Mouse (Mus musculus) liver, embryonic 15.5 days (tissue): ENCODE data around the gene Fam241a. TPM values are rescaled to one million over a fixed set of nuclear protein-coding genes. Genes with fewer than 3 reads are reported as not detected.

Experiments used
- ATAC-seq: fragments of 200-750 bp; cut with Nextera tagmentation; 2 replicates; pipeline ENCODE4 v1.8.0; 2017; ENCODE audit warnings: moderate number of reproducible peaks, mild to moderate bottlenecking, moderate library complexity; ENCODE audit not compliant: insufficient read depth
- H3K27ac ChIP-seq: fragments of 300-500 bp; sonication (generic); replicated peaks from 2 replicates; pipeline ENCODE4 v1.5.1; 2015; ENCODE audit warnings: mild to moderate bottlenecking, inconsistent platforms
- H3K27me3 ChIP-seq: fragments of 300-500 bp; sonication (generic); 2 replicates; pipeline ENCODE4 v1.6.1; 2015; ENCODE audit warnings: mild to moderate bottlenecking, inconsistent platforms
- H3K36me3 ChIP-seq: fragments of 300-500 bp; sonication (generic); replicated peaks from 2 replicates; pipeline ENCODE4 v1.6.1; 2015; ENCODE audit warnings: moderate library complexity, mild to moderate bottlenecking, inconsistent platforms
- H3K4me1 ChIP-seq: fragments of 300-500 bp; sonication (generic); replicated peaks from 2 replicates; pipeline ENCODE4 v1.6.1; 2015; ENCODE audit warnings: inconsistent platforms
- H3K4me2 ChIP-seq: fragments of 300-500 bp; sonication (generic); 2 replicates; pipeline ENCODE4 v1.6.1; 2015; ENCODE audit warnings: moderate library complexity, mild to moderate bottlenecking, inconsistent platforms
- H3K4me3 ChIP-seq: fragments of 300-500 bp; sonication (generic); replicated peaks from 2 replicates; pipeline ENCODE4 v1.5.1; 2015; ENCODE audit warnings: mild to moderate bottlenecking, inconsistent platforms
- H3K9ac ChIP-seq: fragments of 300-500 bp; sonication (generic); 2 replicates; pipeline ENCODE4 v1.6.1; 2015; ENCODE audit warnings: moderate library complexity, mild to moderate bottlenecking, inconsistent platforms
- H3K9me3 ChIP-seq: fragments of 300-500 bp; sonication (generic); replicated peaks from 2 replicates; pipeline ENCODE4 v1.6.1; 2016; ENCODE audit warnings: inconsistent platforms
- WGBS: fragments of 180-500 bp; shearing (Covaris S2); methylation state at CpG from one replicate; pipeline ENCODE4 v1.1.7; 2015; ENCODE audit warnings: mixed read lengths; ENCODE audit not compliant: insufficient replicate concordance; 5-methylcytosine and 5-hydroxymethylcytosine counted together
- polyA plus RNA-seq: library from polyadenylated mRNA; unstranded; fragments of >200 nt; fragmentation: Nextera tagmentation; extraction: Ambion mirVana; gene quantifications from 2 replicates; pipeline ENCODE4 v1.2.1, GENCODE M21; 2015

The Fam241a gene
- polyA plus RNA-seq = 43.0 and 45.5 TPM in 2 replicates

- peaks cover 42% of the 10 kb centered on the region for H3K4me1 ChIP-seq
- no peaks in the 10 kb centered on the region for H3K9me3 ChIP-seq
- under 1% methylated on average over 93 of the region's 94 CpGs for WGBS
- H3K4me2 ChIP-seq = peak within 1 kb of the TSS; percentile 72
- peak within 1 kb of the TSS; percentile 91 for H3K9ac ChIP-seq
- peak within 1 kb of the TSS; percentile 85 for H3K4me3 ChIP-seq
- H3K36me3 ChIP-seq = peaks cover 17% of the 10 kb centered on the region
- ATAC-seq = peak; percentile 88
- H3K27ac ChIP-seq = peak within 1 kb of the TSS; percentile 99
- H3K27me3 ChIP-seq = no peaks in the 10 kb centered on the region
These were observed at the start of gene Fam241a for GRCm38 (mm10) chr3:127895792-127896541. TSS of gene Fam241a (minus strand) at chr3:127896324.

DNA sequence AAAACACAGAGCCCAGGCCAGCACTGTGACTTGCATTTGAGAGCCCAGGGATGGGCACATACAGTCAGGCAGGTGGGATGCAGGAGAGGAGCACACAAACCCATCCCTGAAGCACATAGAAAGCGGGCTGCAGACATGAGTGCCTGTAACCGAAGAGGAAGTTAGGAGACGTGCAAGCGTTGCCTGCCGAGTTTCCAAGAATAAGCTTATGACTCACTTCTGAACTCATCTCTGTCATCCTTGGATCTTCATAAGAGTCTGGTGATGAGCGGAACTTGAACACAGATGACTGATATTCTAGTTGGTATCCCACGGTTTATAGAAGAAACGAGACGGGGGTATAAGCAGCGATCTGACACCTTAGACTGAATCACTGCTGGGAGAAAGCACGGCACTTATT is 36.3 kb upstream of the Fam241a start:
- no peak for ATAC-seq

GRCm38 (mm10) chr3:127930326-127931012 is 34.3 kb upstream of the Fam241a start:
- peak overlapping the region; percentile 61 for H3K4me3 ChIP-seq
- peaks cover 65% of the 10 kb centered on the region for H3K4me1 ChIP-seq
- H3K9ac ChIP-seq = peak overlapping the region; percentile 74
- H3K4me2 ChIP-seq = peak overlapping the region; percentile 68
- H3K27ac ChIP-seq = peak overlapping the region; percentile 100
- no peaks in the 10 kb centered on the region for H3K9me3 ChIP-seq
- peaks cover 8% of the 10 kb centered on the region for H3K36me3 ChIP-seq
- no peaks in the 10 kb centered on the region for H3K27me3 ChIP-seq
- ATAC-seq = peak; percentile 100
- 21% methylated on average over 9 of the region's 9 CpGs for WGBS

More for the DNA sequence above, 36.3 kb upstream of the Fam241a start:
- peak overlapping the region; percentile 74 for H3K9ac ChIP-seq
- H3K27me3 ChIP-seq = no peaks in the 10 kb centered on the region
- H3K9me3 ChIP-seq = no peaks in the 10 kb centered on the region
- peak overlapping the region; percentile 61 for H3K4me3 ChIP-seq
- peaks cover 23% of the 10 kb centered on the region for H3K36me3 ChIP-seq
- WGBS = 79% methylated on average over 11 of the region's 11 CpGs
- H3K4me2 ChIP-seq = peak overlapping the region; percentile 68
- peak overlapping the region; percentile 100 for H3K27ac ChIP-seq
- peaks cover 59% of the 10 kb centered on the region for H3K4me1 ChIP-seq

DNA sequence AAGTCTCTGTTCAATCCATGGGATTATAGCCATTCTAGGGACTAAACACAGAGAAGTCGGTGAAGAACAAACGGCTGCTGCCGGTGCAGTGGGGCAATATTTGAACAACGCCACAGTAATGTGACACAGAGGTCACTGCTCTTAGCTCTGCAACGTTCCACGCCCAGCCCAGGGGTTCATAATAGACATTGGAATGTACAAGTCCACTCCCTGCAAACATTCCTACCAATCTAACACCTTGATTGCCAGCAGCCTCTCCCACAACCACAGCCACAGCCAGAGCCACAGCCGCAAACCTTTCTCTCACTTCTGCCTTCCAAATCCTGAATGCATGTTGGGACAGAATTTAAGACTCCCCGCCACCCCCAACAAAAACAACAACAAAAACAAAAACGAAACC is 33.8 kb upstream of the Fam241a start:
- peak overlapping the region; percentile 61 for H3K4me3 ChIP-seq
- H3K4me1 ChIP-seq = peaks cover 65% of the 10 kb centered on the region
- WGBS = 39% methylated on average over 9 of the region's 9 CpGs
- H3K4me2 ChIP-seq = peak overlapping the region; percentile 68
- 0 out of 2 replicates have a peak, but pooled peaks cover 5% of the 10 kb centered on the region for H3K36me3 ChIP-seq
- peak overlapping the region; percentile 55 for H3K9ac ChIP-seq
- H3K9me3 ChIP-seq = no peaks in the 10 kb centered on the region
- no peaks in the 10 kb centered on the region for H3K27me3 ChIP-seq
- peak overlapping the region; percentile 100 for H3K27ac ChIP-seq
- ATAC-seq = peak; percentile 58

DNA sequence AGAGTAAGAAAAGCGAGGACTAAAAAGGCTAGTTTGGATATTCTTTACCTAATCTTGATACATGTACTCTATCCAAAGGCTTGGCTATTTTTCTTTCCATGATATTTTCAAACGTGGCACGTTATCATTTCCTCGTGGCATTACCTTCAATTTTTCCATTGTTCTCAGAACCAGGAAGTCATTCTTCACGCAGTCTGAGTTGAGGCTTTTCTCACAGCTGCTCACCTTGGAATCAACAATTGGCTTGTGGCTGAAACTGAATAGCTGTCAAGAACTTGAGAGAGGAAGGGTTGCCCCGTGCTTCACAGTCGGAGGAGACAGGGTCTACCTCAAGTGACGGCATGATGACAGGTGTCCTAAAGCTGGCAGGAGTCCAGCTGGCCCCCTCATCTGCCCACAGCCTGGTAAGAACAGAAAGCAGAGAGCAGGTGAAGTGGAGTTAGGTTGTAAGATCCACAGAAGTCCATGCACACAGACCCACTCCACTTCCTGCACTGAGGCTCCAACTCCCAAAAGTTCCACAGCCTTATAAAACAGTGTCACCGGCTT is 30.6 kb upstream of the Fam241a start:
- Histone ChIP-seq H3K4me1 (peaks cover 51% of the 10 kb centered on the region), H3K4me2 (no peak overlapping the region), H3K27me3 (no peaks in the 10 kb centered on the region), H3K27ac (0 out of 2 replicates have a peak overlapping the region, but pooled peaks have one; percentile 24), H3K36me3 (0 out of 2 replicates have a peak, but pooled peaks cover 3% of the 10 kb centered on the region), H3K9me3 (no peaks in the 10 kb centered on the region), H3K4me3 (no peak overlapping the region), H3K9ac (no peak overlapping the region)
- 56% methylated on average over 9 of the region's 9 CpGs for WGBS
- no peak for ATAC-seq

DNA sequence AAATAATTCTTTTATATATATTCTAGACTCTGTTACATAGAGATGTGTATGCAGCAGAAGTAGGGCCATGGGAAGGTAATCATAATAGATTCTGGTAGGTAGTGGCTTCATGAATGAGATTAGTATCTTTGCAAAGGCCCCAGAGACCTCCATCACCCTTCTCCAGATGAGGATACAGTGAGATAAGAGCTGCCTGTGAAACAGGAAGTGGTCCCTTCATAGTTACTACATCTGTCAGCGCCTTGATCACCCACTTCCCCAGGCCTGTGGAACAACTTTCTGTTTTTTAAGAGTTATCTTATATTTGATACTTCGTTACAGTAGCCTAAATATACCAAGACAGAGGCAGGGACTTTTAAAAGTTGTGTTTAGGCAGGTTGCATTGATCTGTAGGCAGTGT is 28.3 kb upstream of the Fam241a start:
- Histone ChIP-seq H3K27me3 (no peaks in the 10 kb centered on the region), H3K36me3 (0 out of 2 replicates have a peak, but pooled peaks cover 3% of the 10 kb centered on the region), H3K9ac (no peak overlapping the region), H3K4me3 (no peak overlapping the region), H3K9me3 (no peaks in the 10 kb centered on the region), H3K4me1 (peaks cover 30% of the 10 kb centered on the region), H3K4me2 (no peak overlapping the region), H3K27ac (no peak overlapping the region)
- 20% methylated on average over 2 of the region's 2 CpGs for WGBS
- ATAC-seq = no peak

GRCm38 (mm10) chr3:127923183-127923582 is 27.1 kb upstream of the Fam241a start:
- Histone ChIP-seq H3K27me3 (no peaks in the 10 kb centered on the region), H3K27ac (no peak overlapping the region), H3K9me3 (no peaks in the 10 kb centered on the region), H3K36me3 (no peaks in the 10 kb centered on the region), H3K4me1 (peaks cover 19% of the 10 kb centered on the region; the same call in 1 of the 2 replicates), H3K4me3 (no peak overlapping the region), H3K9ac (no peak overlapping the region), H3K4me2 (no peak overlapping the region)
- ATAC-seq = no peak
- 27% methylated on average over 2 of the region's 2 CpGs for WGBS

GRCm38 (mm10) chr3:127922125-127922524 is 26.0 kb upstream of the Fam241a start:
- Histone ChIP-seq H3K4me2 (no peak overlapping the region), H3K27me3 (no peaks in the 10 kb centered on the region), H3K9me3 (no peaks in the 10 kb centered on the region), H3K4me1 (peaks cover 19% of the 10 kb centered on the region), H3K4me3 (no peak overlapping the region), H3K27ac (no peak overlapping the region), H3K36me3 (no peaks in the 10 kb centered on the region), H3K9ac (no peak overlapping the region)
- ATAC-seq = no peak
- 70% methylated on average over 5 of the region's 5 CpGs for WGBS

DNA sequence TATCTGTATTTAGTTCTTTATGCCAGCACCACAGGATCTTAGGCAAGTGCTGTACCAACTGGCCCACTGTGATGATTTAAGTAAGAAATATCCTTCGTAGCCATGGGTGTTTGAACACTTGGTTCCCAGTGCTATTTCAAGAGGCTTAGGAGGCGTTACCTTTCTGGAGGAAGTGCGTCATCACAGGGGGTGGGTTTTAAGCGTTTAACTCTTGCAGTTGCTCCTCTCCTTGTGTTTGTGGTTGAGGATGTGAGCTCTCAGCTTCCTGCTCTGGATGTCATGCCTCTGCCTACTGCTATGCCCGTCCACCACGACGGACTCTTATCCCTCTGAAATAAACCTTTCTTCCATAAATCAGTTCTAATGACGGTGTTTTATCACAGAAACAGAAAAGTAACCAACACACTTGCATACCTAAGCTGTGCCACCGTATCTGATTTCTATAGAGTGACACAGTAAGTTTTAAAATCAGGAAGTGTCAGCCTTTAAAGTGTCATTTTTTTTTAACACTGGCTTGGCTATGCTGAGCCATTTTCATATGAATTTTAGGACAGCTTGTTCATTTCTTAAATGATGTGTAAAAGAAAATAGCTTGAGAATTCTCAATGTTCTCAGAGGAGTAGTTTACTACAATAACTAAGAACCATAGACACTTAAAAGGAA is 22.0 kb upstream of the Fam241a start:
- H3K27ac ChIP-seq = no peak overlapping the region
- peak overlapping the region; percentile 20 for H3K4me3 ChIP-seq
- H3K4me2 ChIP-seq = peak overlapping the region; percentile 34
- H3K9ac ChIP-seq = no peak overlapping the region
- no peak for ATAC-seq
- H3K36me3 ChIP-seq = no peaks in the 10 kb centered on the region
- H3K4me1 ChIP-seq = peaks cover 33% of the 10 kb centered on the region
- H3K27me3 ChIP-seq = peaks cover 24% of the 10 kb centered on the region
- WGBS = 41% methylated on average over 9 of the region's 9 CpGs
- no peaks in the 10 kb centered on the region for H3K9me3 ChIP-seq

DNA sequence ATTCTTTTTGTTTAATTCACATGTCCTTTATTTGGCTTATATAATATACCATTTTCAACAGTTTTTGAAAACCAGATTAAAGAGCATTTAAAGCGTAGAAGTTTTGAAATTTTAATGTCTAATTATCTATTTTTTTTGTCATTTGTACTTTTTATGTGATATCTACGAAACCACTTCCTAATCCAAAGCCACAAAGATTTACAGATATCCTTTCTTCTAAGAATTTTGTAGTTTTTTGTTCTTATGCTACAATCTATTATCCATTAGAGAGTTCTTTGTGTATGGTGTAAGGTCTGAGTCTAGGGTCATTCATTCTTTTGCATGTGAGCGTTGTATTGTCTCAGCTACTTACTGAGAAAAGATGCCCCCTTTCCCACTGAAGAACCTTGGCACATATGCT is 21.4 kb upstream of the Fam241a start:
- peak overlapping the region; percentile 20 for H3K4me3 ChIP-seq

More for the DNA sequence above, 21.4 kb upstream of the Fam241a start:
- WGBS = 69% methylated on average over 3 of the region's 3 CpGs
- H3K36me3 ChIP-seq = no peaks in the 10 kb centered on the region
- H3K27me3 ChIP-seq = peaks cover 30% of the 10 kb centered on the region
- H3K9me3 ChIP-seq = no peaks in the 10 kb centered on the region
- H3K27ac ChIP-seq = no peak overlapping the region
- peaks cover 32% of the 10 kb centered on the region for H3K4me1 ChIP-seq
- no peak for ATAC-seq
- peak overlapping the region; percentile 34 for H3K4me2 ChIP-seq
- H3K9ac ChIP-seq = no peak overlapping the region
